Mouse (Mus musculus) liver, postnatal 0 days (tissue): ENCODE measurements around the gene Atp6v0e. TPM values are rescaled to one million over a fixed set of nuclear protein-coding genes. Genes with fewer than 3 reads are reported as not detected.

Experiments used
- ATAC-seq: fragments of 200-750 bp; cut with Nextera tagmentation; 2 replicates; pipeline ENCODE4 v1.8.0; 2017; ENCODE audit warnings: mild to moderate bottlenecking, moderate library complexity
- DNase-seq: peaks from one replicate; pipeline ENCODE4 v3.0.0-alpha.2; 2016
- H3K27ac ChIP-seq: fragments of 300-500 bp; sonication (generic); 2 replicates; pipeline ENCODE4 v1.5.1; 2014; ENCODE audit warnings: antibody characterized with exemption, moderate library complexity, mild to moderate bottlenecking, low read depth
- H3K27me3 ChIP-seq: fragments of 300-500 bp; sonication (generic); 2 replicates; pipeline ENCODE4 v1.6.1; 2014; ENCODE audit warnings: low read length, control low read depth, mixed read lengths; ENCODE audit not compliant: insufficient read depth
- H3K36me3 ChIP-seq: fragments of 300-500 bp; sonication (generic); replicated peaks from 2 replicates; pipeline ENCODE4 v1.6.1; 2014; ENCODE audit warnings: mild to moderate bottlenecking, control low read depth, low read length, moderate library complexity, mixed read lengths; ENCODE audit not compliant: insufficient read depth
- H3K4me1 ChIP-seq: fragments of 300-500 bp; sonication (generic); 2 replicates; pipeline ENCODE4 v1.6.1; 2014; ENCODE audit warnings: antibody characterized with exemption, mild to moderate bottlenecking, control low read depth; ENCODE audit not compliant: insufficient read depth
- H3K4me2 ChIP-seq: fragments of 300-500 bp; sonication (generic); 2 replicates; pipeline ENCODE4 v1.6.1; 2014; ENCODE audit warnings: low read depth, mild to moderate bottlenecking, low read length, moderate library complexity, mixed read lengths
- H3K4me3 ChIP-seq: fragments of 300-500 bp; sonication (generic); 2 replicates; pipeline ENCODE4 v1.5.1; 2014; ENCODE audit warnings: low read depth, low read length
- H3K9ac ChIP-seq: fragments of 300-500 bp; sonication (generic); replicated peaks from 2 replicates; pipeline ENCODE4 v1.6.1; 2014; ENCODE audit warnings: mild to moderate bottlenecking, moderate library complexity
- H3K9me3 ChIP-seq: fragments of 300-500 bp; sonication (generic); 2 replicates; pipeline ENCODE4 v1.6.1; 2016; ENCODE audit warnings: mild to moderate bottlenecking, control low read depth, low read length, mixed read lengths
- CTCF ChIP-seq: sonication (generic); IDR thresholded peaks from 2 replicates; pipeline ENCODE4 v1.5.1; 2016; ENCODE audit warnings: antibody characterized with exemption, low read depth
- EP300 ChIP-seq: IDR thresholded peaks from 2 replicates; pipeline ENCODE4 v1.6.1; 2016; ENCODE audit warnings: antibody characterized with exemption, low read depth, mild to moderate bottlenecking
- WGBS: fragments of 180-500 bp; shearing (Covaris S2); extraction: QIAGEN DNeasy Blood & Tissue Kit; methylation state at CpG from one replicate; pipeline ENCODE4 v1.1.7; 2014; ENCODE audit not compliant: insufficient replicate concordance; 5-methylcytosine and 5-hydroxymethylcytosine counted together
- polyA plus RNA-seq: library from polyadenylated mRNA; unstranded; fragments of >200 nt; fragmentation: Nextera tagmentation; extraction: Ambion mirVana; gene quantifications from 2 replicates; pipeline ENCODE4 v1.2.1, GENCODE M21; 2015

The Atp6v0e gene
- polyA plus RNA-seq, 1 experiment from 2014 or later = 126 TPM

GRCm38 (mm10) chr17:26694171-26694570 is 31.1 kb downstream of the Atp6v0e start:
- ATAC-seq = no peak
- no peak for DNase-seq
- 67% methylated on average over 7 of the region's 7 CpGs for WGBS
- H3K4me3 ChIP-seq = no peak overlapping the region
- H3K27me3 ChIP-seq = no peaks in the 10 kb centered on the region
- no peak overlapping the region for H3K27ac ChIP-seq
- peaks cover 38% of the 10 kb centered on the region for H3K36me3 ChIP-seq
- TF ChIP-seq EP300 (no peak), CTCF (no peak)
- H3K9me3 ChIP-seq = no peaks in the 10 kb centered on the region
- H3K9ac ChIP-seq = no peak overlapping the region
- no peak overlapping the region for H3K4me2 ChIP-seq
- peaks cover 5% of the 10 kb centered on the region; the same call in 1 of the 2 replicates for H3K4me1 ChIP-seq

- Histone ChIP-seq H3K9ac (no peak overlapping the region), H3K9me3 (no peaks in the 10 kb centered on the region), H3K27ac (no peak overlapping the region), H3K27me3 (no peaks in the 10 kb centered on the region), H3K4me3 (no peak overlapping the region), H3K4me1 (peaks cover 8% of the 10 kb centered on the region; the same call in 1 of the 2 replicates), H3K36me3 (peaks cover 40% of the 10 kb centered on the region), H3K4me2 (no peak overlapping the region)
- 89% methylated on average over 3 of the region's 3 CpGs for WGBS
- ATAC-seq = no peak
- no peak for DNase-seq
- TF ChIP-seq CTCF (no peak), EP300 (no peak)
Observed at GRCm38 (mm10) chr17:26695193-26695592, 32.2 kb downstream of the Atp6v0e start.

- H3K9ac ChIP-seq = no peak overlapping the region
- peaks cover 13% of the 10 kb centered on the region; the same call in 1 of the 2 replicates for H3K4me1 ChIP-seq
- H3K4me2 ChIP-seq = no peak overlapping the region
- 80% methylated on average over 5 of the region's 5 CpGs for WGBS
- H3K9me3 ChIP-seq = no peaks in the 10 kb centered on the region
- no peak for TF ChIP-seq EP300
- peak; percentile 76 for TF ChIP-seq CTCF
- peak; percentile 45 for DNase-seq
- H3K27me3 ChIP-seq = no peaks in the 10 kb centered on the region
- no peak overlapping the region for H3K27ac ChIP-seq
- H3K36me3 ChIP-seq = peaks cover 40% of the 10 kb centered on the region
- H3K4me3 ChIP-seq = no peak overlapping the region
- ATAC-seq = no peak
Observed at GRCm38 (mm10) chr17:26698846-26699245, 35.8 kb downstream of the Atp6v0e start.

- DNase-seq = peak; percentile 66
- H3K27ac ChIP-seq = peak overlapping the region; percentile 76
- no peak overlapping the region for H3K4me2 ChIP-seq
- WGBS = 73% methylated on average over 10 of the region's 10 CpGs
- peaks cover 33% of the 10 kb centered on the region for H3K36me3 ChIP-seq
- no peaks in the 10 kb centered on the region for H3K9me3 ChIP-seq
- ATAC-seq = peak; percentile 86
- no peak overlapping the region; the same call in 1 of the 2 replicates for H3K9ac ChIP-seq
- peaks cover 13% of the 10 kb centered on the region; the same call in 1 of the 2 replicates for H3K4me1 ChIP-seq
- no peak for TF ChIP-seq CTCF
- TF ChIP-seq EP300 = no peak; the same call in 1 of the 2 replicates
- no peak overlapping the region for H3K4me3 ChIP-seq
- no peaks in the 10 kb centered on the region for H3K27me3 ChIP-seq
Observed at GRCm38 (mm10) chr17:26699819-26700616, 37.0 kb downstream of the Atp6v0e start.

- ATAC-seq (no peak), DNase-seq (no peak)
- no peak for TF ChIP-seq EP300
- TF ChIP-seq CTCF = no peak
- H3K27me3 ChIP-seq = no peaks in the 10 kb centered on the region
- H3K36me3 ChIP-seq = peaks cover 19% of the 10 kb centered on the region
- peaks cover 21% of the 10 kb centered on the region for H3K4me1 ChIP-seq
- no peak overlapping the region for H3K4me2 ChIP-seq
- H3K27ac ChIP-seq = no peak overlapping the region
- H3K9ac ChIP-seq = no peak overlapping the region
- no peak overlapping the region for H3K4me3 ChIP-seq
- no peaks in the 10 kb centered on the region for H3K9me3 ChIP-seq
- WGBS = 83% methylated on average over 13 of the region's 13 CpGs
Observed at GRCm38 (mm10) chr17:26701565-26701964, 38.5 kb downstream of the Atp6v0e start.

- H3K4me2 ChIP-seq = no peak overlapping the region
- peak overlapping the region; percentile 41; the same call in 1 of the 2 replicates for H3K27ac ChIP-seq
- no peaks in the 10 kb centered on the region for H3K27me3 ChIP-seq
- TF ChIP-seq EP300 (0 out of 2 replicates have a peak, but pooled peaks have one; percentile 39), CTCF (no peak)
- 64% methylated on average over 4 of the region's 4 CpGs for WGBS
- H3K9ac ChIP-seq = no peak overlapping the region
- DNase-seq (no peak), ATAC-seq (peak; percentile 40)
- H3K4me1 ChIP-seq = peaks cover 26% of the 10 kb centered on the region
- no peaks in the 10 kb centered on the region for H3K9me3 ChIP-seq
- H3K36me3 ChIP-seq = peaks cover 11% of the 10 kb centered on the region
- no peak overlapping the region for H3K4me3 ChIP-seq
Observed at GRCm38 (mm10) chr17:26702621-26703020, 39.6 kb downstream of the Atp6v0e start.
